Mouse (Mus musculus) heart, adult 2 months (tissue): Measurements from ENCODE around the gene H2-Oa. TPM values are rescaled to one million over a fixed set of nuclear protein-coding genes. Genes with fewer than 3 reads are reported as not detected.

Source experiments
- DNase-seq, 2 experiments: peaks; one replicate each; pipeline ENCODE4 v3.0.0; 2021
- H3K27ac ChIP-seq: fragments of 200-600 bp; 2 replicates; pipeline ENCODE4 v1.8.1; 2022
- H3K27me3 ChIP-seq: fragments of 200-500 bp; 2 replicates; pipeline ENCODE4 v1.6.1; 2012; ENCODE audit warnings: mild to moderate bottlenecking, low read length, inconsistent platforms, mixed read lengths; ENCODE audit not compliant: control insufficient read depth, insufficient read depth
- H3K36me3 ChIP-seq: fragments of 200-500 bp; 2 replicates; pipeline ENCODE4 v1.6.1; 2012; ENCODE audit warnings: low read length, inconsistent platforms; ENCODE audit not compliant: control insufficient read depth, insufficient read depth
- H3K4me1 ChIP-seq: fragments of 200-500 bp; 2 replicates; pipeline ENCODE4 v1.6.1; 2011; ENCODE audit warnings: low read length; ENCODE audit not compliant: control insufficient read depth, insufficient read depth
- H3K4me3 ChIP-seq: fragments of 200-600 bp; 2 replicates; pipeline ENCODE4 v1.8.1; 2022
- H3K79me2 ChIP-seq: fragments of 200-500 bp; replicated peaks from 2 replicates; pipeline ENCODE4 v1.6.1; 2012; ENCODE audit warnings: mild to moderate bottlenecking, inconsistent platforms, low read length, moderate library complexity, mixed read lengths; ENCODE audit not compliant: control insufficient read depth, insufficient read depth
- H3K9ac ChIP-seq: fragments of 200-500 bp; 2 replicates; pipeline ENCODE4 v1.6.1; 2012; ENCODE audit warnings: low read depth, mild to moderate bottlenecking, control low read depth, inconsistent platforms, low read length, mixed read lengths
- CTCF ChIP-seq: fragments of 200-600 bp; IDR thresholded peaks from 2 replicates; pipeline ENCODE4 v1.8.1; 2022; ENCODE audit warnings: antibody characterized with exemption, mild to moderate bottlenecking, moderate library complexity
- EP300 ChIP-seq: fragments of 200-500 bp; IDR thresholded peaks from 2 replicates; pipeline ENCODE4 v1.6.1; 2011; ENCODE audit warnings: low read depth, low read length, control low read depth; ENCODE audit not compliant: insufficient read depth
- POLR2A ChIP-seq: fragments of 200-500 bp; IDR thresholded peaks from 2 replicates; pipeline ENCODE4 v1.6.1; 2011; ENCODE audit warnings: mild to moderate bottlenecking, low read depth, low read length, control low read depth; ENCODE audit not compliant: insufficient read depth
- WGBS: fragments of 180-500 bp; shearing (Covaris S2); methylation state at CpG from one replicate; pipeline ENCODE4 v1.1.7; 2018; 5-methylcytosine and 5-hydroxymethylcytosine counted together
- intact Hi-C: fragments of 180-260 bp; cut with DNase I; formaldehyde crosslinking; loops from one replicate; pipeline ENCODE4 v1.15.1; 2025
- long read RNA-seq: library from polyadenylated mRNA; stranded (forward); transcript quantifications from one replicate; pipeline ENCODE4 v2.0.0, GENCODE M21; 2021
- polyA plus RNA-seq: library from polyadenylated mRNA; depleted of rRNA; stranded (reverse); fragments of >200 nt; gene quantifications from 2 replicates; pipeline ENCODE4 v1.2.3, GENCODE M21; 2012; rRNA removed
- total RNA-seq, 2 experiments: library from RNA; stranded (reverse); gene quantifications; 2 replicates each; pipeline ENCODE4 v1.2.3; 2021

The H2-Oa gene
- under 1 TPM; 0.20 to 0.29 TPM for total RNA-seq
- polyA plus RNA-seq, result 0.79 and 3.2 TPM in 2 replicates
- long read RNA-seq, result 0 reads

DNA sequence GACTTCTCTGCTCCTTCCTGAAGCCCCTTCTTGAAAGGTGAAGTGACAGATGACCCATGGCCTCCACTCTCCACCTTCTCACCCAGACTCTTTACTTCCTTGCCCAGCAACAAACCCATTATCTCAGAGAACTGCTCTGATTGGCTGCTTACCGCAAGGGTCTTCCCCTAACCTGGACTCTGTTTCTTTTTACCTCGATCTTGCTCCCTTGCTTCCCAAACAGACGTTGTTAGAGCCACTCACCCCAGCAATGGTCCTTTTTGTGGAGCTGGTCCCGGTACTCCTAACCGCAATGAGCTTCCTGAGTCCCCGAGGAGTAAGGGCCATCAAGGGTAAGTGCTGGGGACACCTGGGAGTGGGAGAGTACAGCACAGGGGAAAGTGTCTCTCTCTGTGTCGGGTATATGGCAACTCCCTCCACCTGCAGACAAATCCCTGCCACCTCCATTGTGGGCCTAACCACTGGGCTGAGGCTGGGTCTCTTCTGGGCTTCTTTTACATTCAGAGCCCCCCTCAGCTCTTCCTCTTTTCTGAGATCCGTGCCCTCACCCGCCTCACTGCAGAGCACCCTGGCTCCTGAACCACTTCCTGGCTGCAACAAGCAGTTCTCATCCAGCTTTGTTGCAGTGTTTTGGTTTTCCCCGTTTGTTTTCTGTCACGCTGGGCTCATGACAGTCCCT lies at the start of gene H2-Oa:
H2-Oa (plus strand) TSS at position 144 of the 679 bp plus-strand sequence.
- no peaks in the 10 kb centered on the region for H3K79me2 ChIP-seq
- H3K27me3 ChIP-seq, result peaks cover 2% of the 10 kb centered on the region; the same call in 1 of the 2 replicates
- no peak within 1 kb of the TSS for H3K9ac ChIP-seq
- WGBS, result 31% methylated on average over 11 of the region's 11 CpGs
- no peaks in the 10 kb centered on the region for H3K36me3 ChIP-seq
- intact Hi-C loops, result loop anchor here (10.0 kb wide), 1 partner anchor 252 kb away; no protein-coding TSS in a partner anchor
- no peak within 1 kb of the TSS for H3K27ac ChIP-seq
- no peak within 1 kb of the TSS for H3K4me3 ChIP-seq
- no peaks in the 10 kb centered on the region for H3K4me1 ChIP-seq
- DNase-seq, result no peak
- no peak for TF ChIP-seq EP300
- TF ChIP-seq POLR2A, result no peak
- no peak for TF ChIP-seq CTCF

- Histone ChIP-seq H3K27me3 (no peaks in the 10 kb centered on the region), H3K4me1 (no peaks in the 10 kb centered on the region), H3K36me3 (no peaks in the 10 kb centered on the region), H3K27ac (no peak overlapping the region), H3K9ac (no peak overlapping the region), H3K79me2 (no peaks in the 10 kb centered on the region), H3K4me3 (no peak overlapping the region)
- no peak for DNase-seq
- 82% methylated on average over 14 of the region's 14 CpGs for WGBS
- TF ChIP-seq CTCF (no peak), EP300 (no peak), POLR2A (no peak)
- intact Hi-C loops, result no loop called here
These were observed 46.2 kb upstream of the H2-Oa start for GRCm38 (mm10) chr17:34045941-34046340.

DNA sequence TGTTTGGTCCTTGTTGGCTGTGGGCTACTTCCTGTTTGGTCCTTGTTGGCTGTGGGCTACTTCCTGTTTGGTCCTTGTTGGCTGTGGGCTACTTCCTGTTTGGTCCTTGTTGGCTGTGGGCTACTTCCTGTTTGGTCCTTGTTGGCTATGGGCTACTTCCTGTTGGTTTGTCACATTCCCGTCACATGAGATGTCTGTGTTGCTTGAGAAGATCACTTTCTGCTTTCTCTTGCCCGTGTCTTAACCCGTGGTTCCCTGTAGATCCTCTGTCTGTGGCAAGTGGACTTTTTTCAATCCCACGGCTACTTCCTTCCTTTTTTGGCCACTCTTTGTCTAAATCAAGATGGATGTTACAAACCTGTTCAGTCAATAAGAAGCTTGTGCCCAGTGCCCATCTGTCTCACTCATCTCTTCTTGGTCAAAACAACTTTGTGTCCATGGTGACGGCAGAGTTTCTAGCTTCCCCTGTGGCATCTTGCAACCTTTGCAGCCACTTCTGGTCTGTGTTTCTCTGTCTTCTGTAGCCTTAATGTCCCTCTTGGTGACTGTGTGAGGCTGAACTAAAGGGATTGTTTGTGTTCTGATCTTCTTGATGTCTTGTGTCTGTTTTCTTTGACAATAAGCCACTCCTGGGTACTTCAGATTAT lies 44.6 kb upstream of the H2-Oa start:
- Histone ChIP-seq H3K27me3 (no peaks in the 10 kb centered on the region), H3K27ac (no peak overlapping the region), H3K4me1 (no peaks in the 10 kb centered on the region), H3K4me3 (no peak overlapping the region), H3K79me2 (no peaks in the 10 kb centered on the region), H3K9ac (no peak overlapping the region), H3K36me3 (no peaks in the 10 kb centered on the region)
- TF ChIP-seq POLR2A (no peak), CTCF (no peak)
- intact Hi-C loops, result no loop called here
- 81% methylated on average over 5 of the region's 5 CpGs for WGBS
- DNase-seq, result no peak

GRCm38 (mm10) chr17:34057224-34057623 lies 34.9 kb upstream of the H2-Oa start:
- 58% methylated on average over 7 of the region's 7 CpGs for WGBS
- H3K79me2 ChIP-seq, result no peaks in the 10 kb centered on the region
- no peaks in the 10 kb centered on the region for H3K36me3 ChIP-seq
- H3K27ac ChIP-seq, result no peak overlapping the region
- H3K27me3 ChIP-seq, result no peaks in the 10 kb centered on the region
- no peak for TF ChIP-seq EP300
- intact Hi-C loops, result no loop called here
- no peaks in the 10 kb centered on the region for H3K4me1 ChIP-seq
- no peak overlapping the region for H3K4me3 ChIP-seq
- no peak overlapping the region for H3K9ac ChIP-seq
- no peak for DNase-seq

DNA sequence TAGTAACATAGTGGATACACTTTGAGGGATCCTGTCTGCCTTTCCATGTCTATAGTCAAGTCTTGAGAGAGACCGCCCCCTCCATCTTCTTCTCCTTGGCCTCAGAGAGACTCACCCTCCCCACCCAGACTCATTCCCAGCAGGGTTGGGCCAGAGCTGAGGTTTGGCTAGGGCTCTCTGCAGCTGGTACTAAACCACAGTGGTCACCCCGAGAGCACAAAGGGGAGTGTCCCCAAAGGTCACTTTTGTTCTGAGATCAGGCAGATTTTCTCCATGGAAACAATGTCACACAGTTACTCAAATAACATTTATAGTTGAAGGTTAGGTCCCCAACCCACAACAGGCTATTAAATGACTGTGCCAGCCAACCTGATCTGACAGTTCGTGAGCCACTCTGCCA lies 23.3 kb upstream of the H2-Oa start:
- intact Hi-C loops, result no loop called here
- no peak for DNase-seq
- Histone ChIP-seq H3K36me3 (no peaks in the 10 kb centered on the region), H3K4me1 (no peaks in the 10 kb centered on the region), H3K27ac (no peak overlapping the region), H3K4me3 (no peak overlapping the region), H3K79me2 (no peaks in the 10 kb centered on the region), H3K27me3 (no peaks in the 10 kb centered on the region), H3K9ac (no peak overlapping the region)
- WGBS, result 49% methylated on average over 3 of the region's 3 CpGs
- no peak for TF ChIP-seq CTCF
- no peak for TF ChIP-seq EP300
- no peak for TF ChIP-seq POLR2A

DNA sequence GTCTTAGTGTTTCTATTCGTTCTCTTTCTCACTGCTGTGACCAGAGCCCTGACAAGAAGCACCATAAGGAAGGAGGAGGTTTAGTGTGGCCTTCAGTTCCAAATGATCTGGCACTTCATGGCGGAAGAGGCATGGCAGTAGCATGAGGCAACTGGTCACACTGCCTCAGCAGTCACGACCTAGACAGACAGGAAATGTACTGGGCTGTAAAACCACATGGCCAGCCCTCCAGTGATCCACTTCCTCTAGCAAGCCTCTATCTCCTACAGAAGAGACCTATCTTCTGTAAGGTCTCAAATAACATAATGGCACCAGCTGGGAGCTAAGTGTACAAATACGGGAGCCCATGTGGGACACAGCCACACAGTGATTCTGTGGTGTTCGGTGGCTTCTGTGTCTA lies 20.0 kb upstream of the H2-Oa start:
- no peak for DNase-seq
- Histone ChIP-seq H3K79me2 (no peaks in the 10 kb centered on the region), H3K36me3 (no peaks in the 10 kb centered on the region), H3K27me3 (no peaks in the 10 kb centered on the region; the same call in 1 of the 2 replicates), H3K9ac (no peak overlapping the region), H3K4me3 (no peak overlapping the region), H3K4me1 (no peaks in the 10 kb centered on the region), H3K27ac (no peak overlapping the region)
- intact Hi-C loops, result loop anchor here (10.0 kb wide), 1 partner anchor 163 kb away; the partner anchor contains the start of gene H2-Ob
- TF ChIP-seq CTCF (no peak), EP300 (no peak), POLR2A (no peak)
- 65% methylated on average over 5 of the region's 5 CpGs for WGBS
